In genomic region chr4:140004932-140005331, GRCm38 (mm10) we compare ENCODE assay signal across 8 mouse cellular contexts. TPM values are rescaled to one million over a fixed set of nuclear protein-coding genes. Genes with fewer than 3 reads are reported as not detected.
DNase-seq lines count a peak whose midpoint lies in the region; ATAC-seq lines count a peak whose summit lies in the region.

No protein-coding gene starts in this region.

- H3K9ac ChIP-seq in embryonic facial prominence, embryonic 15.5 days, result no peak overlapping the region
- no peak overlapping the region for H3K9ac ChIP-seq in kidney, embryonic 16.5 days (replicated peaks; ENCODE audit: low read length)
- no peak overlapping the region for H3K9ac ChIP-seq in neural tube, embryonic 14.5 days (replicated peaks; ENCODE audit: low read depth, low read length)

- no peak for ATAC-seq in embryonic facial prominence, embryonic 15.5 days (ENCODE audit: insufficient number of reproducible peaks, low FRiP score, low TSS enrichment, low read depth)
- ATAC-seq in kidney, embryonic 16.5 days (ENCODE audit: low FRiP score, low TSS enrichment), result peak; percentile 50; the same call in 1 of the 2 replicates
- ATAC-seq in neural tube, embryonic 14.5 days (ENCODE audit: low read depth), result no peak

- peaks cover 38% of the 10 kb centered on the region for H3K27me3 ChIP-seq in embryonic facial prominence, embryonic 15.5 days
- H3K27me3 ChIP-seq in kidney, embryonic 16.5 days (ENCODE audit: insufficient read depth, low read length), result peaks cover 33% of the 10 kb centered on the region; the same call in 1 of the 2 replicates
- peaks cover 2% of the 10 kb centered on the region; the same call in 1 of the 2 replicates for H3K27me3 ChIP-seq in neural tube, embryonic 14.5 days (ENCODE audit: control insufficient read depth, insufficient read depth, low read length)

- no peak overlapping the region for H3K27ac ChIP-seq in embryonic facial prominence, embryonic 15.5 days (replicated peaks)
- H3K27ac ChIP-seq in kidney, embryonic 16.5 days (ENCODE audit: low read length), result no peak overlapping the region
- no peak overlapping the region for H3K27ac ChIP-seq in neural tube, embryonic 14.5 days (ENCODE audit: low read depth, low read length)

- WGBS in embryonic facial prominence, embryonic 15.5 days, result 15% methylated on average over 5 of the region's 5 CpGs
- WGBS in kidney, embryonic 16.5 days, result 12% methylated on average over 5 of the region's 5 CpGs
- 20% methylated on average over 5 of the region's 5 CpGs for WGBS in neural tube, embryonic 14.5 days

- no peaks in the 10 kb centered on the region for H3K9me3 ChIP-seq in embryonic facial prominence, embryonic 15.5 days (replicated peaks)
- no peaks in the 10 kb centered on the region for H3K9me3 ChIP-seq in kidney, embryonic 16.5 days (ENCODE audit: low read length)
- no peaks in the 10 kb centered on the region for H3K9me3 ChIP-seq in neural tube, embryonic 14.5 days (ENCODE audit: control insufficient read depth, low read length)

- peak; percentile 8 to 47 for DNase-seq in lung, adult 18-20 months
- no peak for DNase-seq in lung, postnatal 25 days (ENCODE audit: low spot score)
- no peak for DNase-seq in frontal cortex, postnatal 10 days (ENCODE audit: low spot score in 2 of 2)
- DNase-seq in thymus, postnatal 25 days, result no peak
- no peak for DNase-seq in heart, adult 11 months

- peak overlapping the region; percentile 16; the same call in 1 of the 2 replicates for H3K4me3 ChIP-seq in embryonic facial prominence, embryonic 15.5 days (replicated peaks)
- H3K4me3 ChIP-seq in kidney, embryonic 16.5 days (ENCODE audit: low read length), result peak overlapping the region; percentile 14
- H3K4me3 ChIP-seq in neural tube, embryonic 14.5 days (ENCODE audit: low read depth, low read length), result no peak overlapping the region

- peaks cover 12% of the 10 kb centered on the region; the same call in 1 of the 2 replicates for H3K4me1 ChIP-seq in embryonic facial prominence, embryonic 15.5 days
- no peaks in the 10 kb centered on the region for H3K4me1 ChIP-seq in kidney, embryonic 16.5 days (ENCODE audit: insufficient read depth, low read length)
- H3K4me1 ChIP-seq in neural tube, embryonic 14.5 days (ENCODE audit: control insufficient read depth, insufficient read depth, low read length), result peaks cover 23% of the 10 kb centered on the region; the same call in 1 of the 2 replicates

- peak overlapping the region; percentile 43 for H3K4me2 ChIP-seq in embryonic facial prominence, embryonic 15.5 days (replicated peaks)
- H3K4me2 ChIP-seq in kidney, embryonic 16.5 days (replicated peaks; ENCODE audit: low read depth, low read length), result peak overlapping the region; percentile 47
- H3K4me2 ChIP-seq in neural tube, embryonic 14.5 days (ENCODE audit: low read depth, low read length), result peak overlapping the region; percentile 26; the same call in 1 of the 2 replicates

- H3K36me3 ChIP-seq in embryonic facial prominence, embryonic 15.5 days, result no peaks in the 10 kb centered on the region
- no peaks in the 10 kb centered on the region for H3K36me3 ChIP-seq in kidney, embryonic 16.5 days (ENCODE audit: insufficient read depth, low read length)
- H3K36me3 ChIP-seq in neural tube, embryonic 14.5 days (ENCODE audit: control insufficient read depth, insufficient read depth, low read length), result no peaks in the 10 kb centered on the region

RNA-seq across cellular contexts. Expression of gene Klhdc7a, which starts 37.1 kb away (rescaled TPM):
- 0.53 and 0.60 TPM in 2 replicates for polyA plus RNA-seq in embryonic facial prominence, embryonic 15.5 days (2015; fragmentation: Nextera tagmentation; extraction: Ambion mirVana)
- polyA plus RNA-seq in kidney, embryonic 16.5 days (2015; fragmentation: Nextera tagmentation; extraction: Ambion mirVana), result 8.7 and 9.1 TPM in 2 replicates
- polyA plus RNA-seq in neural tube, embryonic 14.5 days (2014; fragmentation: Nextera tagmentation; extraction: Ambion mirVana), result 0.03 and 0.23 TPM in 2 replicates

Comparison
In these comparisons a context has a peak if more than half of its experiments do, and no peak if none do; other contexts are left out.
1. DNase-seq: peak in lung, adult 18-20 months (2 of 2); none in lung, postnatal 25 days (single experiment), frontal cortex, postnatal 10 days (0 of 2), thymus, postnatal 25 days (single experiment) and heart, adult 11 months (single experiment).
2. Peak in every context shown above with its lines, with median percentiles within 50 percentile points of each other: H3K4me2 ChIP-seq.